Comparison of ENCODE assay signal across 8 mouse cellular contexts in genomic region chr12:69297411-69298150, GRCm38 (mm10). TPM values are rescaled to one million over a fixed set of nuclear protein-coding genes. Genes with fewer than 3 reads are reported as not detected.
DNase-seq lines count a peak whose midpoint lies in the region; ATAC-seq and TF ChIP-seq lines count a peak whose summit lies in the region.

No protein-coding gene starts in this region.

- ATAC-seq in heart, embryonic 16.5 days (replicated peaks; ENCODE audit: extremely low read depth, insufficient read depth, low FRiP score) = no peak
- ATAC-seq in forebrain, embryonic 11.5 days (replicated peaks; ENCODE audit: low FRiP score) = no peak; the same call in 1 of the 2 replicates
- no peak for ATAC-seq in liver, embryonic 14.5 days (ENCODE audit: insufficient read depth)

- no peak for TF ChIP-seq CTCF in ES-Bruce4 (IDR thresholded peaks at IDR 0.05; ENCODE audit: low read depth, low read length)
- TF ChIP-seq CTCF in liver, embryonic 14.5 days (IDR thresholded peaks at IDR 0.05; ENCODE audit: low read depth) = no peak

- no peak for DNase-seq in heart, adult 9 months (ENCODE audit: low spot score in 2 of 2)
- no peak for DNase-seq in forebrain, embryonic 11.5 days (ENCODE audit: low spot score)
- DNase-seq in liver, embryonic 14.5 days (ENCODE audit: low read depth in 3 of 3, low spot score in 3 of 3) = no peak
- DNase-seq in ovary, adult 18-20 months (ENCODE audit: low spot score) = no peak
- no peak for DNase-seq in spleen, adult 12 weeks (ENCODE audit: low spot score)
- DNase-seq in spleen, postnatal 36 days (ENCODE audit: low spot score in 2 of 2) = no peak

- peaks cover 10% of the 10 kb centered on the region for H3K36me3 ChIP-seq in heart, embryonic 16.5 days (ENCODE audit: control insufficient read depth, insufficient read depth)
- H3K36me3 ChIP-seq in ES-Bruce4 (ENCODE audit: control insufficient read depth, insufficient read depth, low read length, poor library complexity, severe bottlenecking) = peaks cover 2% of the 10 kb centered on the region; the same call in 1 of the 2 replicates
- no peaks in the 10 kb centered on the region; the same call in 1 of the 2 replicates for H3K36me3 ChIP-seq in forebrain, embryonic 11.5 days (ENCODE audit: control insufficient read depth, insufficient read depth, low read length)
- peaks cover 18% of the 10 kb centered on the region for H3K36me3 ChIP-seq in liver, embryonic 14.5 days (replicated peaks; ENCODE audit: control insufficient read depth, insufficient read depth, low read depth)

- H3K9ac ChIP-seq in heart, embryonic 16.5 days (ENCODE audit: low read length) = peak overlapping the region; percentile 89
- peak overlapping the region; percentile 54 for H3K9ac ChIP-seq in ES-Bruce4 (ENCODE audit: low read depth, poor library complexity, severe bottlenecking)
- H3K9ac ChIP-seq in forebrain, embryonic 11.5 days (ENCODE audit: low read length) = peak overlapping the region; percentile 98
- H3K9ac ChIP-seq in liver, embryonic 14.5 days (replicated peaks) = peak overlapping the region; percentile 95

- peaks cover 21% of the 10 kb centered on the region for H3K4me1 ChIP-seq in heart, embryonic 16.5 days (ENCODE audit: control insufficient read depth, insufficient read depth, low read length)
- peaks cover 2% of the 10 kb centered on the region for H3K4me1 ChIP-seq in ES-Bruce4 (ENCODE audit: control insufficient read depth, insufficient read depth, low read length)
- H3K4me1 ChIP-seq in forebrain, embryonic 11.5 days (replicated peaks; ENCODE audit: control insufficient read depth, insufficient read depth, low read length) = peaks cover 4% of the 10 kb centered on the region; the same call in 1 of the 2 replicates
- H3K4me1 ChIP-seq in liver, embryonic 14.5 days (replicated peaks; ENCODE audit: control insufficient read depth in 2 of 2, insufficient read depth in 2 of 2, low read length in 1 of 2) = peaks cover 43 to 44% of the 10 kb centered on the region in 2 experiments

- peak overlapping the region; percentile 78 for H3K4me3 ChIP-seq in heart, embryonic 16.5 days (ENCODE audit: low read length)
- H3K4me3 ChIP-seq in ES-Bruce4 (ENCODE audit: low read depth, low read length) = peak overlapping the region; percentile 94
- H3K4me3 ChIP-seq in forebrain, embryonic 11.5 days (ENCODE audit: low read depth, low read length) = peak overlapping the region; percentile 94
- H3K4me3 ChIP-seq in liver, embryonic 14.5 days (ENCODE audit: insufficient read depth in 1 of 2, low read depth in 2 of 2, low read length in 2 of 2) = peak overlapping the region; percentile 78 to 95

- no peaks in the 10 kb centered on the region for H3K9me3 ChIP-seq in heart, embryonic 16.5 days (replicated peaks; ENCODE audit: control insufficient read depth, low read length)
- H3K9me3 ChIP-seq in ES-Bruce4 (replicated peaks; ENCODE audit: control insufficient read depth, insufficient read depth, low read length, poor library complexity, severe bottlenecking) = no peaks in the 10 kb centered on the region
- H3K9me3 ChIP-seq in forebrain, embryonic 11.5 days (ENCODE audit: control insufficient read depth, low read length) = no peaks in the 10 kb centered on the region
- no peaks in the 10 kb centered on the region for H3K9me3 ChIP-seq in liver, embryonic 14.5 days (ENCODE audit: control insufficient read depth, low read length)

- H3K27ac ChIP-seq in heart, embryonic 16.5 days (ENCODE audit: low read length) = peak overlapping the region; percentile 92
- no peak overlapping the region for H3K27ac ChIP-seq in ES-Bruce4 (ENCODE audit: insufficient read depth, low read length)
- H3K27ac ChIP-seq in forebrain, embryonic 11.5 days (ENCODE audit: low read depth, low read length) = peak overlapping the region; percentile 90
- H3K27ac ChIP-seq in liver, embryonic 14.5 days = peak overlapping the region; percentile 95

- WGBS in heart, embryonic 16.5 days = 18% methylated on average over 20 of the region's 20 CpGs
- 21% methylated on average over 20 of the region's 20 CpGs for WGBS in forebrain, embryonic 11.5 days
- WGBS in liver, embryonic 14.5 days (ENCODE audit: insufficient replicate concordance) = 15% methylated on average over 20 of the region's 20 CpGs

- TF ChIP-seq POLR2A in ES-Bruce4 (IDR thresholded peaks at IDR 0.05; ENCODE audit: insufficient read depth, low read length) = no peak

- TF ChIP-seq EP300 in ES-Bruce4 (IDR thresholded peaks at IDR 0.05; ENCODE audit: insufficient read depth, low read depth, low read length) = no peak
- no peak for TF ChIP-seq EP300 in liver, embryonic 14.5 days (IDR thresholded peaks at IDR 0.05; ENCODE audit: low read depth)

- H3K27me3 ChIP-seq in heart, embryonic 16.5 days (ENCODE audit: control insufficient read depth, insufficient read depth, low read length) = no peaks in the 10 kb centered on the region
- H3K27me3 ChIP-seq in ES-Bruce4 (ENCODE audit: control insufficient read depth, insufficient read depth, low read length, poor library complexity, severe bottlenecking) = no peaks in the 10 kb centered on the region
- H3K27me3 ChIP-seq in forebrain, embryonic 11.5 days (ENCODE audit: control insufficient read depth, insufficient read depth, low read length) = no peaks in the 10 kb centered on the region
- H3K27me3 ChIP-seq in liver, embryonic 14.5 days (ENCODE audit: control insufficient read depth, insufficient read depth, low read length) = no peaks in the 10 kb centered on the region

- peak overlapping the region; percentile 70 for H3K4me2 ChIP-seq in heart, embryonic 16.5 days (ENCODE audit: low read depth, low read length)
- peak overlapping the region; percentile 68 for H3K4me2 ChIP-seq in forebrain, embryonic 11.5 days (ENCODE audit: low read depth, low read length, severe bottlenecking)
- peak overlapping the region; percentile 84 for H3K4me2 ChIP-seq in liver, embryonic 14.5 days (ENCODE audit: low read depth)

RNA-seq across cellular contexts. Expression of gene Klhdc2, which starts 1.1 kb away (rescaled TPM):
- polyA plus RNA-seq in heart, embryonic 16.5 days (2015; fragmentation: Nextera tagmentation; extraction: Ambion mirVana) = 117 and 127 TPM in 2 replicates
- polyA plus RNA-seq in ES-Bruce4 (2011; ENCODE audit: insufficient read depth, insufficient read length, low read depth, missing spikeins) = 65.1 and 68.2 TPM in 2 replicates
- polyA plus RNA-seq in forebrain, embryonic 11.5 days (2014; fragmentation: Nextera tagmentation; extraction: Ambion mirVana) = 237 and 242 TPM in 2 replicates
- 28.8 and 43.4 TPM in 2 replicates for polyA plus RNA-seq in liver, embryonic 14.5 days (2012; rRNA removed)
- 84.9 and 92.3 TPM in 2 replicates for polyA plus RNA-seq in liver, embryonic 14.5 days (2014; fragmentation: Nextera tagmentation; extraction: Ambion mirVana)

RNA-seq across cellular contexts. Expression of gene Klhdc1, which starts 56.6 kb away (rescaled TPM):
- 10.8 and 12.7 TPM in 2 replicates for polyA plus RNA-seq in heart, embryonic 16.5 days (2015; fragmentation: Nextera tagmentation; extraction: Ambion mirVana)
- 2.0 and 3.3 TPM in 2 replicates for polyA plus RNA-seq in ES-Bruce4 (2011; ENCODE audit: insufficient read depth, insufficient read length, low read depth, missing spikeins)
- polyA plus RNA-seq in forebrain, embryonic 11.5 days (2014; fragmentation: Nextera tagmentation; extraction: Ambion mirVana) = 3.1 and 3.8 TPM in 2 replicates
- polyA plus RNA-seq in liver, embryonic 14.5 days (2012; rRNA removed) = 0.26 and 3.3 TPM in 2 replicates
- polyA plus RNA-seq in liver, embryonic 14.5 days (2014; fragmentation: Nextera tagmentation; extraction: Ambion mirVana) = 1.9 and 3.6 TPM in 2 replicates

RNA-seq across cellular contexts. Expression of gene Nemf, which starts 59.4 kb away (rescaled TPM):
- 62.6 and 68.5 TPM in 2 replicates for polyA plus RNA-seq in heart, embryonic 16.5 days (2015; fragmentation: Nextera tagmentation; extraction: Ambion mirVana)
- 75.0 and 79.1 TPM in 2 replicates for polyA plus RNA-seq in ES-Bruce4 (2011; ENCODE audit: insufficient read depth, insufficient read length, low read depth, missing spikeins)
- polyA plus RNA-seq in forebrain, embryonic 11.5 days (2014; fragmentation: Nextera tagmentation; extraction: Ambion mirVana) = 92.2 and 98.0 TPM in 2 replicates
- 5.2 and 11.1 TPM in 2 replicates for polyA plus RNA-seq in liver, embryonic 14.5 days (2012; rRNA removed)
- polyA plus RNA-seq in liver, embryonic 14.5 days (2014; fragmentation: Nextera tagmentation; extraction: Ambion mirVana) = 33.7 and 35.4 TPM in 2 replicates
